Mouse (Mus musculus): Measurements from ENCODE around the gene Ciao2b. TPM values are rescaled to one million over a fixed set of nuclear protein-coding genes. Genes with fewer than 3 reads are reported as not detected.

Gene Ciao2b
- total and polyA plus RNA-seq, 3 experiments = 72.2 to 81.1 (median 76.4) TPM

DNA sequence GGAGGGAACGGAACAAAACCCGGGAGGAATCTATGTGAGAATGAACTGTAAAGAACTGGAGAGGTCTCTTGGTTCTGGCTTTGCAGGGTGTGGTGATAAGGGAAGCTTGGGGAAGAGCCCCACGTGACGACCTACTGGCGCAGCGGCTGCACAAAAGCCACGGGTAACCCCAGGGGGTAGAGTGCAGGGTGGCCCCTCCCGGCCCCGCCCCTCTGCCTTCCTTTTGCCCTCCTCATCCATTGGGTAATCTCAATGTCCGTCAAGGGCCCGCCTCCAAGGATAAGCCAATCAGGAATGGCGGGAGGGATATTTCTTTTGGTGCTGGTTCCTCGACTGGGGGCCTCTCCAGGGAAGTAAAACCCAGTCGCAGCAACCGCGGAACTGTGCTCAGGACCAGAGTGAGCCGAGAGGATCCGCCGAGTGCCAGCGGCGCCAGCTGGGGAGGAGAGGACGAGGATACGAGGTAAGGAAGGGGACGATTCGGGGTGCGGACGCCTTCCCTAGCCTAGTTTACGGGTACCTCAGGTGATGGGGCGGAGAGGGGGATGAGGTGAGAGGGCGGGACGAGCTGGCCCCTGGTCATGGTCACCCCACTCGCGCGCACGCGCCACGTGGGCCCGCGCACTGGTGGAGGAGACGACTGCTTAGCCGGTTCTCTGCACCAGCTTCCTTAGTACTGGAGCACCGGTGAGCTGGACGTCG is 50.5 kb downstream of the Ciao2b start, which contains the start of gene Pdp2:
TSS of gene Pdp2 (plus strand) at position 319 of the 702 bp plus-strand sequence.
- H3K79me2 ChIP-seq (replicated peaks; ENCODE audit: control insufficient read depth, extremely low read depth, insufficient read depth, poor library complexity, severe bottlenecking) = peaks cover 7% of the 10 kb centered on the region; the same call in 1 of the 2 replicates
- peak within 1 kb of the TSS; percentile 67 for H3K9ac ChIP-seq (ENCODE audit: insufficient read depth, low read depth)
- in situ Hi-C loops (cut with MboI; ENCODE audit: low pct_ligation_motif_present, low pct_unique_long_range_greater_than_20kb, low sequenced_read_pairs) (no loop called here), dilution Hi-C loops (cut with MboI; ENCODE audit: extremely low pct_ligation_motif_present, extremely low pct_unique_long_range_greater_than_20kb, low sequenced_read_pairs) (no loop called here)
- peaks cover 3 to 30% of the 10 kb centered on the region in 2 experiments; a peak in 2 of 4 replicates for H3K4me1 ChIP-seq (ENCODE audit: control insufficient read depth in 1 of 2, insufficient read depth in 2 of 2)
- H3K4me2 ChIP-seq (ENCODE audit: insufficient read depth, low read depth, poor library complexity, severe bottlenecking) = peak within 1 kb of the TSS; percentile 57
- peak within 1 kb of the TSS; percentile 80 to 95 (median 89) for H3K4me3 ChIP-seq (replicated peaks in 1 of 3; ENCODE audit: low read depth in 2 of 3, low read length in 2 of 3, poor library complexity in 1 of 3)
- H3K27me3 ChIP-seq (replicated peaks) = no peaks in the 10 kb centered on the region
- TF ChIP-seq CHD1 (IDR thresholded peaks at IDR 0.05; ENCODE audit: low read depth, low read length) (no peak), CTCF (conservative IDR thresholded peaks at IDR 0.05 in 1 of 2, IDR thresholded peaks at IDR 0.05 in 1 of 2; ENCODE audit: low read depth in 2 of 2, low read length in 2 of 2) (no peak), TCF12 (IDR thresholded peaks at IDR 0.05; ENCODE audit: low read depth, low read length) (peak; percentile 83), JUND (conservative IDR thresholded peaks at IDR 0.05; ENCODE audit: low read depth, low read length) (no peak), SMC3 (IDR thresholded peaks at IDR 0.05; ENCODE audit: low read depth, low read length) (no peak), BHLHE40 (IDR thresholded peaks at IDR 0.05; ENCODE audit: low read depth, low read length) (peak; percentile 90), ZC3H11A (IDR thresholded peaks at IDR 0.05; ENCODE audit: low read depth, low read length) (no peak), USF2 (conservative IDR thresholded peaks at IDR 0.05; ENCODE audit: low read depth, low read length) (peak; percentile 85), MAFK (IDR thresholded peaks at IDR 0.05; ENCODE audit: insufficient replicate concordance, low read length) (no peak), PAX5 (IDR thresholded peaks at IDR 0.05; ENCODE audit: low read length) (no peak), ZKSCAN1 (IDR thresholded peaks at IDR 0.05; ENCODE audit: borderline replicate concordance, low read depth, low read length) (no peak), NELFE (IDR thresholded peaks at IDR 0.05; ENCODE audit: low read depth, low read length) (peak; percentile 94), MEF2A (IDR thresholded peaks at IDR 0.05; ENCODE audit: borderline replicate concordance, low read depth, low read length) (0 out of 2 replicates have a peak, but pooled peaks have one; percentile 23), POLR2A (IDR thresholded peaks at IDR 0.05; ENCODE audit: low read depth, low read length) (peak; percentile 95), CHD2 (IDR thresholded peaks at IDR 0.05; ENCODE audit: low read length) (peak; percentile 96), ZNF384 (IDR thresholded peaks at IDR 0.05; ENCODE audit: low read depth, low read length) (no peak), POLR2AphosphoS2 (IDR thresholded peaks at IDR 0.05; ENCODE audit: low read depth, low read length) (peak; percentile 47; the same call in 1 of the 2 replicates), UBTF (IDR thresholded peaks at IDR 0.05; ENCODE audit: low read depth, low read length) (0 out of 2 replicates have a peak, but pooled peaks have one; percentile 55), E2F4 (IDR thresholded peaks at IDR 0.05; ENCODE audit: insufficient replicate concordance, low read depth, low read length) (no peak), ZMIZ1 (IDR thresholded peaks at IDR 0.05; ENCODE audit: low read depth, low read length) (peak; percentile 86; the same call in 1 of the 2 replicates), MAX (IDR thresholded peaks at IDR 0.05; ENCODE audit: low read length) (peak; percentile 84), MAZ (IDR thresholded peaks at IDR 0.05; ENCODE audit: low read depth, low read length) (peak; percentile 90), RAD21 (IDR thresholded peaks at IDR 0.05; ENCODE audit: low read depth, low read length) (no peak), EP300 (IDR thresholded peaks at IDR 0.05; ENCODE audit: low read length) (no peak), IRF4 (IDR thresholded peaks at IDR 0.05; ENCODE audit: low read depth, low read length) (no peak; the same call in 1 of the 2 replicates), TBP (conservative IDR thresholded peaks at IDR 0.05; ENCODE audit: low read depth, low read length) (peak; percentile 87), ELF1 (IDR thresholded peaks at IDR 0.05; ENCODE audit: low read depth, low read length) (peak; percentile 82), USF1 (IDR thresholded peaks at IDR 0.05; ENCODE audit: low read depth, low read length) (peak; percentile 88), RCOR1 (conservative IDR thresholded peaks at IDR 0.05; ENCODE audit: low read depth, low read length) (0 out of 2 replicates have a peak, but pooled peaks have one; percentile 52), SIN3A (IDR thresholded peaks at IDR 0.05; ENCODE audit: low read length) (peak; percentile 91; the same call in 1 of the 2 replicates), JUN (IDR thresholded peaks at IDR 0.05; ENCODE audit: insufficient read depth, low read depth, low read length) (no peak), KAT2A (IDR thresholded peaks at IDR 0.05; ENCODE audit: insufficient replicate concordance, low read length) (0 out of 2 replicates have a peak, but pooled peaks have one; percentile 47), MYC (IDR thresholded peaks at IDR 0.05; ENCODE audit: low read depth, low read length) (peak; percentile 87), ETS1 (conservative IDR thresholded peaks at IDR 0.05; ENCODE audit: low read depth, low read length) (peak; percentile 55), GABPA (IDR thresholded peaks at IDR 0.05; ENCODE audit: insufficient replicate concordance, low read depth, low read length) (no peak), NRF1 (IDR thresholded peaks at IDR 0.05; ENCODE audit: low read depth, low read length) (peak; percentile 80), MXI1 (IDR thresholded peaks at IDR 0.05; ENCODE audit: low read depth, low read length) (peak; percentile 85), HCFC1 (IDR thresholded peaks at IDR 0.05; ENCODE audit: low read depth, low read length) (peak; percentile 69)
- H3K9me3 ChIP-seq (replicated peaks; ENCODE audit: low read length) = no peaks in the 10 kb centered on the region
- peak within 1 kb of the TSS; percentile 66 for H3K27ac ChIP-seq (ENCODE audit: insufficient read depth, low read depth)
- H3K36me3 ChIP-seq (replicated peaks in 1 of 2; ENCODE audit: control insufficient read depth in 1 of 2, insufficient read depth in 1 of 2, low read length in 1 of 2) = peaks cover 23 to 28% of the 10 kb centered on the region in 2 experiments
- DNase-seq (ENCODE audit: extremely low read depth) = peak; percentile 97

Measured in CH12.LX (cell line).